Mouse (Mus musculus) hematopoietic stem cell, adult 5-6 weeks (primary cell): ENCODE measurements at regions not wholly inside any gene's neighbourhood (a gene's known extent, or its start where the extent isn't known, plus 50 kb on each side); places are given as distances from the start of the nearest gene placed in this dataset.
A peak's percentile ranks its signal among the peaks of the same experiment; 100 is the strongest.

Source experiments
- ATAC-seq, 2 experiments: fragments of 125-278 bp in 1 of 2; replicated peaks in 1 of 2; 2 replicates each; pipeline ENCODE4 v1.8.0; 2016 to 2017; ENCODE audit warnings: inconsistent platforms in 2 of 2, mild to moderate bottlenecking in 2 of 2, moderate number of reproducible peaks in 2 of 2, low read depth in 1 of 2, moderate TSS enrichment in 1 of 2; ENCODE audit not compliant: low FRiP score in 2 of 2, poor library complexity in 2 of 2, severe bottlenecking in 2 of 2, insufficient read depth in 1 of 2, low TSS enrichment in 1 of 2

DNA sequence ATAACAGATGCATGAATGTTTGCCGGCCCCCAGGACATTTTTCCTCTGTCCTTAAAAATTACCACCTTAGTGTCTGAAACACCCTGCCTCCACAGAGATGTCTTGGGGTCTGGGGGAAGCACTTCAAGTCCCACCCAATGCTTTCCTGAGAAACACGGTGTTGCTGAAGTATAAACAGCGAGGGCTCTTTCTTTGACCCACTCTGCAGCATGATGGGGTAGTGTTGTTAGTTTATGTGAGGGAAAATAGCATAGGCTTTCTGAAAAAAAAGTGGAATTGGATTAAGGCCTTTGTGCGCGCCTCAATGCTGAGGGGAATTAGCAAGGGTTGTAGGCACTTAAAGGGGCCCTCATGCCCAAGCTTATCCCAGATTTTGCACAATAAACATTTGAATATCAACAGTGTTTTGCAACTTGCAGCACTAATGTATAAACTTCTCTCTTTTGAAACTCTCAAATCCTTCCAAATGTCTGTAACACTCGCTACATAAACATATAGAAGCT is 201.8 kb downstream of the Nr2f2 start:
- no peak for ATAC-seq

DNA sequence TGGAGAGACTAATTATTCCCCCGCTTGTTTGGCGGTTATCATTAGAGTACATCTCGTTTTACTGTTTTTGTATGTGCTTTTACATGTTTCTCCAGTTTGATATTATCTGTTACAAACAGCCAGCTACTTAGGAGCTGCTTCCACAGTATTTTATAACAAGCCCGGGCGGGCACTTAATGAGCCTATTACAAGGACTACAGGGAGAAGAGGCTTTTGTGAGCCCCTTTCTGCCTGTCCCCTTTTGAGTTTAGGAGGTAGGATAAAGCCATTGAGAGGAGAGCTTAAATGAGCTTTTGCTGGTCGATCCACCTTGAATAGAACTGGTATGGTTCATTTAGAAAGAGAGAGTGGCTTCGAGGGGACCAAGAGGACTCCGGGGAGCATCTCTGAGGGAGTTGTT is 208.0 kb downstream of the Nr2f2 start:
- ATAC-seq = no peak

DNA sequence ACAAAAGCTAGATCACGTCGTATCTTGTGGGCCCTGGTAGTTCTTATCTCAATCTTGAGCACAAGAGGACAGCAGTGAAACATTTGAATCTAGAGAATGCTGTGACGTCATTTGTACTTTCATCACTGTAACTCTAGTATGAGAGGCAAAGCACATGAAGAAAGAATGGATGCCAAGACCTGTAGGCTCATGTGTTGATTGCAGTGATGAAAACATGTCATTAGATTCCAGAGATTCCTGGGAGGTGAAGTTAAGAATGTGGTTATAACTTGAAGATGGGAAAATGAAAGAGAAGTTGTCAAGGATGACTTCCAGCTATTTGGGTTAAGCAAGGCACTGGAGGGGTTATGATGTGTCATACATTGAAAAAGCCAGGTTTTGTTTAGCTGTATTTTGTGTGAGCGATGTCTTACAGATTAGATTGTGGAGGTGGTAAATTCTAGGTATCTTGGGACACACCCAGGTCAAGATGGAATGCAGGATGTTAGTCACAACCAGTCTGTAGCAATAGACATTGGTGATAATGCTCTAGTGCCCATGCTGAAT is 221.7 kb downstream of the Nr2f2 start:
- ATAC-seq = no peak

- ATAC-seq = peak; percentile 2 to 58; a peak in 1 of 4 replicates
These were observed 229.7 kb downstream of the Nr2f2 start for GRCm38 (mm10) chr7:70136837-70137236.

DNA sequence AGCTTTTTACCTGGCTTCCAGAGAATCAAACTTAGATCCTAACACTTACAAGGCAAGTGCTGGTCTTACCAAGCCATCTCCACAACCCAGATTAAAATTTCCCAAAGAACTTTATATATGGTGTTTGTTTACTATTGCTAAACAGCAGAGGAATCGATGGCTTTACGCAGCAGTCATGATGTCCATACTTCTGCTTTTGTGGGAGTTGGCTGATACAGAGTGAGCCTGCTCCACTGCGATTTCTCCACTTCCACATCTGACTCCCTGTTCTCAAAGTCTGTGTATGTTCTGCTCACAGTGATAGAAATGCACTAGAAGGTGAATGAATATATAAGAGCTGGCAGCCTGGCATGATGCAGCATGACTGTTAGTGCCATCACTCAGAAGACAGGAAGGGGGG is 231.1 kb downstream of the Nr2f2 start:
- 0 out of 4 replicates have a peak, but pooled peaks of 1 of the 2 experiments have one; percentile 57 for ATAC-seq

- ATAC-seq = no peak
These were observed 236.6 kb downstream of the Nr2f2 start for GRCm38 (mm10) chr7:70129963-70130362.

GRCm38 (mm10) chr7:70122818-70123217 is 243.7 kb downstream of the Nr2f2 start:
- ATAC-seq = no peak

DNA sequence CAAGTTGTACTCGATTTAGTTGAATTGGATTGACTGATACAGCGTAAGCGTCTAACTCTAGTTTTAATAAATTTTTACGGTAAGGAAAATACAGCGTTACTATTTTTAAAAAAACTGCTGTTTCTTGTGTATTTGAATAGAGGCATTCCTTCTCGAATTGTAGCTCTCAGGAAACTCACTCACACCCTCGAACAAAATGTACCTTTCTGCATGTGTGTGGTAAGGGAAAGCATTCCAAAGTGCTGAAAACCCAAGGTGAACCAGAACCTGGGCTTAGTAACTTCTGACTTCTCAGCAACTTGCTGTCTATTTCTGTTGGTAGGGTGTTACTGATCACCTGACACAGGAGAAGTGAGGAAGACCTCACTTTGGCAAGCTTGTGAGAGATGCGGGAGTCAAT is 247.0 kb downstream of the Nr2f2 start:
- no peak for ATAC-seq

DNA sequence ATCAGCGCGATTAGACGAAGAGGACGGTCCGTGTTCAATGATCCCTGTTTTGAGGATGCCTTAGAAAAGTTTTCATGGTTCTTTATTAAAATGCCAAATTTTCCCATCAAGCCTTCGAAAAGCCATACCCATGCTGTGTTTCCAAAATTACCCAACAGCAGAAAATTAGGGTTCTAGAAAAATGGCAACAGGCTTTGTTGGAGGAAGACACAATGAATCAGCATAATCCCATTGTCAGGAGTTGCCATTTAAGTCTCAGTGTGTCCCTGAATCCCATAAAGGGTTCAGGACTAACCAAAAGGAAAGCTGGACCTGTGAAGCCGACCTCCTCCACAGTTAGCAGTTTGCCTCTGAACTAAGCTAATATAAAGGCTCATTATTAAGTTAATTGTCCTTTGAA is 247.6 kb downstream of the Nr2f2 start:
- ATAC-seq = no peak

- ATAC-seq = peak in 1 of 2 experiments; percentile 36; a peak in 2 of 4 replicates
These were observed 248.3 kb downstream of the Nr2f2 start for GRCm38 (mm10) chr7:70117930-70118922.

DNA sequence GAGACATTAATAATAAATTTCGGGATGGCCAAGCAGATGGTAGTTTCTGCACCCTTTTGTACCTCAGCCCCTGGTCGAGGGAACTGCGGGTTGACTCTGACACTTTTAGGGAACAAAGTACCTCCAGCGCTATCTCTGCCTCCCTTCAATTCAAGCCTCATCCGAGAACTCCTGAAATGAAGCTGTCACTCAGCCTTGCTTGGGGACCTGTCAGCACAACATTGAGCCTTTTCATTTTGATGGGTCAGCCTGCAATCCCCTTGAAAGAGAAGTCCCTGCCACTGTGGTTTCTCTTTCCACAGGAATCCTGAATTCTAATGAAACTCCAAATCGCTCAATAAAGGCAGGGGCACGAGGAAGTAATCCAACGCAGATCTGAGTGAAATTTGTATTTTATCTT is 257.5 kb downstream of the Nr2f2 start:
- no peak for ATAC-seq

DNA sequence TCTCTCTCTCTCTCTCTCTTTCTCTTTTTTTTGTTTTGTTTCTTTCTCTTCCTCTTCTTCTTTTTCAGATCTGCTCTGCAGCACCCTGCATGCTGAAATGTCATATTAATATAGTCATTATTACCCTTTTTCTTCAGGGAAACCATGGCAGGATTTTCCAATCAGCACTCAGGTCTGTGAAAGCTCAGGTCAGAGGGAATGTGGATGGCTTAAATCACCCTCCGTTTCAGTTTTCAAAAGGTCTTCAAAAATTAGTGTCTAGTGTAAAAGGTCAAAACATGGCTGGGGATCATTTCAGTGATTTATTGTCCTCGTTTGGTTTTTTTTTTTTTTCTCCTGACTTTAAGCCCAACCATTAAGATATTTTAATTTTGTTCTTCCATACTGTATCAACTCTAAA is 261.5 kb downstream of the Nr2f2 start:
- ATAC-seq = no peak

GRCm38 (mm10) chr7:70104486-70104885 is 262.0 kb downstream of the Nr2f2 start:
- no peak for ATAC-seq

DNA sequence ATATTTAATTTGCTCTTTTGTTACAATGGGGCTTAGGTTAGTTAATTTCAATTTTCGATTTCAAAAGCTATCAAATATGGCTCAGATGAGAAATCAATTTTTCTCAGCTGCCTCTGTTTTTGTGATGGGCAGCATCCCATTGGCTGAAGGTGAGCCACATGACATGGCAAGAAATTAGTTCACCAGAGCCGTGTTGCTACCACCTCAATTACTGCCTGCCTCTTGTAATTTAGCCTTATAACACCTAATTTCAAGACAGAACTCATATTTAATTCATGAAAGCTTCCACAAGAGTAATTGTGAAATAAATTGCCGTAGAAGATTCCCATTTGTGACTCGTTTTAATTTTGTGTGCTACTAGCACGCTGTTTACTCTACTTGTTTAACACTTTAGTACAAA is 262.9 kb downstream of the Nr2f2 start:
- no peak for ATAC-seq

- peak; percentile 98 for ATAC-seq
These were observed 267.5 kb downstream of the Nr2f2 start for GRCm38 (mm10) chr7:70099001-70099400.

GRCm38 (mm10) chr7:70093916-70094784 is 272.4 kb downstream of the Nr2f2 start:
- no peak for ATAC-seq

GRCm38 (mm10) chr7:70092089-70092488 is 274.4 kb downstream of the Nr2f2 start:
- ATAC-seq = no peak

- no peak for ATAC-seq
These were observed 277.4 kb downstream of the Nr2f2 start for GRCm38 (mm10) chr7:70089121-70089520.
